In the genomic region with DNA sequence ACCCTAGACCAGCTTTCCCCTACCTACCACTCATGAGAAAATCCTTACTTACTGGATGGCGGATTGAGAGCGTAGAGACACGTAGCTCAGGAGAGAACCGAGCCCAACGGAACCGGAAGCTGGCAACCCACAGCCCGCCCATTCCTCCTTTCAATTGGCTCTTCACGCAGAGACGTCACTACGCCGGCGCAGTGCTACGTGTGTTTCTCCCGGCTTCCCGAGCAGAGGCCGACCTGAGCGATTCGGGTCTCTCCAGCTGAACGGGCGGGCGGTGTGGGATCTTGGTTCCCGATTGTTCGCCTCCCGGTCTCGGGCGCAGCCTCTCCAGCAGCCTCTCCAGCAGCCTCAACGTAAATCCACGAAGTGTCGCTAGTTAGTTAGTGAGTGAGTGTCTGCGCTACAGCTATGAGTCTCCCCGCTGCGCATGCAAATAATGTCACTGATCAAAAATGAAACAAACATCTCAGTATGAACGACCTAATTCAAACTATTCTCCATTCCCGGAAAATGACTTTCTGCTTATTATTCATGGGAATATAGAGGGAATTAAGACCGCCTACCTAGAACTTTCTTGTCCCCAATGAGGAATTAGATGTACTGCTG, we compare ENCODE assay signal across 7 mouse cellular contexts. TPM values are rescaled to one million over a fixed set of nuclear protein-coding genes. Genes with fewer than 3 reads are reported as not detected.
A peak's percentile ranks its signal among the peaks of the same experiment; 100 is the strongest.
DNase-seq lines count a peak whose midpoint lies in the region; ATAC-seq lines count a peak whose summit lies in the region.

Gene Sec61g (minus strand): TSS at position 433 of the 603 bp plus-strand sequence.

- peak within 1 kb of the TSS; percentile 73 for H3K4me3 ChIP-seq in intestine, embryonic 15.5 days (replicated peaks)
- peak within 1 kb of the TSS; percentile 94 for H3K4me3 ChIP-seq in midbrain, embryonic 10.5 days

- peak; percentile 95 for DNase-seq in adrenal gland, adult 2 months
- peak; percentile 86 for DNase-seq in embryo, embryonic 11.5 days (ENCODE audit: low read depth, low spot score)
- peak; percentile 86 to 87 for DNase-seq in gastrocnemius, postnatal 36 days
- DNase-seq in left cerebral cortex, postnatal 25 days (ENCODE audit: low spot score in 2 of 2) = peak; percentile 94 to 97
- peak; percentile 93 for DNase-seq in midbrain, embryonic 10.5 days (ENCODE audit: low spot score)
- DNase-seq in right cerebral cortex, postnatal 4 days = peak; percentile 89

- H3K4me1 ChIP-seq in intestine, embryonic 15.5 days (replicated peaks) = no peaks in the 10 kb centered on the region
- peaks cover 14% of the 10 kb centered on the region for H3K4me1 ChIP-seq in midbrain, embryonic 10.5 days

- H3K9me3 ChIP-seq in intestine, embryonic 15.5 days = no peaks in the 10 kb centered on the region
- no peaks in the 10 kb centered on the region for H3K9me3 ChIP-seq in midbrain, embryonic 10.5 days (replicated peaks)

- peaks cover 13% of the 10 kb centered on the region; the same call in 1 of the 2 replicates for H3K36me3 ChIP-seq in intestine, embryonic 15.5 days
- peaks cover 33% of the 10 kb centered on the region for H3K36me3 ChIP-seq in midbrain, embryonic 10.5 days

- no peaks in the 10 kb centered on the region for H3K27me3 ChIP-seq in intestine, embryonic 15.5 days (replicated peaks)
- no peaks in the 10 kb centered on the region for H3K27me3 ChIP-seq in midbrain, embryonic 10.5 days (ENCODE audit: low read depth, poor library complexity, severe bottlenecking)

- WGBS in intestine, embryonic 15.5 days = under 1% methylated on average over 35 of the region's 35 CpGs
- WGBS in midbrain, embryonic 10.5 days = under 1% methylated on average over 35 of the region's 35 CpGs

- H3K9ac ChIP-seq in intestine, embryonic 15.5 days = peak within 1 kb of the TSS; percentile 89

- ATAC-seq in intestine, embryonic 15.5 days = peak; percentile 99

- intact Hi-C loops in gastrocnemius, postnatal 36 days (cut with DNase I) = no loop called here
- intact Hi-C loops in left cerebral cortex, postnatal 25 days (cut with DNase I) = loop anchor here (5.0 to 10.0 kb wide), 2 partner anchors 444 to 547 kb away; partner anchors contain the start of genes Cnrip1, Fbxo48 and Plek

- H3K27ac ChIP-seq in intestine, embryonic 15.5 days = peak within 1 kb of the TSS; percentile 94
- H3K27ac ChIP-seq in midbrain, embryonic 10.5 days (replicated peaks) = peak within 1 kb of the TSS; percentile 95

- peak within 1 kb of the TSS; percentile 59 for H3K4me2 ChIP-seq in intestine, embryonic 15.5 days (replicated peaks)

RNA-seq across cellular contexts. Expression of gene Sec61g, which starts in this region (rescaled TPM):
- 1 to 10 TPM; 5.8 to 7.4 TPM for total RNA-seq in adrenal gland, adult 2 months (2021)
- polyA plus RNA-seq in adrenal gland, adult 2 months (2012; rRNA removed) = 1.2 and 2.8 TPM in 2 replicates
- 1 to 10 TPM; 1.9 to 2.6 TPM for total RNA-seq in gastrocnemius, postnatal 36 days (2021)
- 36.8 and 39.1 TPM in 2 replicates for polyA plus RNA-seq in intestine, embryonic 15.5 days (2015; fragmentation: Nextera tagmentation; extraction: Ambion mirVana)
- 10 to 100 TPM in 1 of 2 experiments, 1 to 10 TPM in 1; 7.9 to 10.8 TPM for total RNA-seq in left cerebral cortex, postnatal 25 days (2021)
- 41.8 and 45.3 TPM in 2 replicates for polyA plus RNA-seq in midbrain, embryonic 10.5 days (2016; fragmentation: Nextera tagmentation; extraction: Ambion mirVana)

Comparison
In these comparisons a context has a peak if more than half of its experiments do, and no peak if none do; other contexts are left out.
1. Peak in every context shown above with its lines: DNase-seq, ATAC-seq, H3K4me3 ChIP-seq and H3K27ac ChIP-seq.
2. RNA of gene Sec61g (polyA plus RNA-seq): 41.8 to 45.3 TPM in midbrain, embryonic 10.5 days and 36.8 to 39.1 TPM in intestine, embryonic 15.5 days; 1.2 to 2.8 TPM in adrenal gland, adult 2 months; every median in the first group is over 10 times any median in the second.